In the genomic region with DNA sequence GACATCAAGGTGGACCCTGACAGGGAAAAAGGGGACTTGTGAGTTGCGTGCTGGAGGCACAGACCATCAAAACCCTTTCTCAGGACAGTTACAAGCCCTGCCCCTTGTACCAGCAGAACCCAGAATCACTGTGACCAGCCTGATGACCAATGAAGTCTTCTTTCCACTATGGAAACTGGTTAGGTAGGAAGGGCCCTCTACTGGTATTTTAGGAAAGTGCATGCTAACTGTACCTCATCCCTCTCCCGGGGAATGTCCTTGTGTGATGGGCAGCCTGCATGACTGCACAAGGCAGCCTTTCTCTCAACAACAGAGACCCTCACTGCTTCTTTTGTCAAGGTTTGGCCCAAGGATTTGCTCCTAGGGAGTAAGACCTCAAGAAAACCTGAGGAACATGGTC, we compare ENCODE assay signal across 11 mouse cellular contexts. TPM values are rescaled to one million over a fixed set of nuclear protein-coding genes. Genes with fewer than 3 reads are reported as not detected.
DNase-seq lines count a peak whose midpoint lies in the region; ATAC-seq and TF ChIP-seq lines count a peak whose summit lies in the region.
"Had no signal": no experiment of that assay in that cellular context is flagged by ENCODE, and none has a peak within 500 bp of the region (broad histone marks: within the 10 kb centered on the region; RNA-seq: fewer than 3 reads in every experiment).

No protein-coding gene starts in this region.

- H3K27ac ChIP-seq in forebrain, postnatal 0 days (ENCODE audit: low read depth, low read length): no peak overlapping the region
- H3K27ac ChIP-seq in forebrain, embryonic 13.5 days: no peak overlapping the region

- DNase-seq in forebrain, postnatal 0 days: peak; percentile 31
- DNase-seq in left cerebral cortex, postnatal 25 days (ENCODE audit: low spot score in 2 of 2): peak; percentile 36 to 57
- no peak for DNase-seq in left cerebral cortex, postnatal 10 days (ENCODE audit: extremely low spot score in 1 of 2, low spot score in 2 of 2)
- DNase-seq in Muller cell, postnatal 12 days (ENCODE audit: inconsistent ontology term): peak; percentile 29
- DNase-seq in lung, postnatal 36 days: peak; percentile 21
- DNase-seq in testis, postnatal 14 days (ENCODE audit: low spot score): no peak
- no peak for DNase-seq in neural tube, embryonic 10.5 days (ENCODE audit: extremely low spot score, low spot score)

- no peaks in the 10 kb centered on the region for H3K27me3 ChIP-seq in forebrain, postnatal 0 days (ENCODE audit: insufficient read depth, low read length)
- 0 out of 2 replicates have a peak, but pooled peaks cover 4% of the 10 kb centered on the region for H3K27me3 ChIP-seq in forebrain, embryonic 13.5 days

- intact Hi-C loops in left cerebral cortex, postnatal 25 days (cut with DNase I): loop anchor here (10.0 kb wide), 1 partner anchor 378 kb away; the partner anchor contains the start of gene Zfp26
- intact Hi-C loops in left cerebral cortex, postnatal 10 days (cut with DNase I): no loop called here

- no peak overlapping the region for H3K4me2 ChIP-seq in forebrain, postnatal 0 days (ENCODE audit: low read depth)
- no peak overlapping the region for H3K4me2 ChIP-seq in forebrain, embryonic 13.5 days

- no peak for ATAC-seq in forebrain, postnatal 0 days
- ATAC-seq in forebrain, embryonic 13.5 days: no peak

- no peaks in the 10 kb centered on the region for H3K9me3 ChIP-seq in forebrain, postnatal 0 days (ENCODE audit: low read length)
- no peaks in the 10 kb centered on the region for H3K9me3 ChIP-seq in forebrain, embryonic 13.5 days (replicated peaks)

- no peaks in the 10 kb centered on the region for H3K36me3 ChIP-seq in forebrain, postnatal 0 days (ENCODE audit: insufficient read depth)
- no peaks in the 10 kb centered on the region for H3K36me3 ChIP-seq in forebrain, embryonic 13.5 days (ENCODE audit: poor library complexity, severe bottlenecking)

- peak; percentile 71 for TF ChIP-seq CTCF in forebrain, postnatal 0 days (IDR thresholded peaks at IDR 0.05; ENCODE audit: low read depth)

- WGBS in forebrain, postnatal 0 days: 40% methylated on average over 2 of the region's 2 CpGs
- 25% methylated on average over 2 of the region's 2 CpGs for WGBS in forebrain, embryonic 13.5 days

- H3K4me3 ChIP-seq in forebrain, postnatal 0 days (ENCODE audit: low read depth, low read length): no peak overlapping the region
- H3K4me3 ChIP-seq in forebrain, embryonic 13.5 days: no peak overlapping the region

- no peak overlapping the region for H3K9ac ChIP-seq in forebrain, postnatal 0 days
- H3K9ac ChIP-seq in forebrain, embryonic 13.5 days: no peak overlapping the region

- H3K4me1 ChIP-seq in forebrain, postnatal 0 days (ENCODE audit: insufficient read depth): no peaks in the 10 kb centered on the region
- no peaks in the 10 kb centered on the region for H3K4me1 ChIP-seq in forebrain, embryonic 13.5 days

RNA-seq across cellular contexts. Expression of gene Rdh8, which starts 24.4 kb away (rescaled TPM):
- total RNA-seq in forebrain, postnatal 0 days (2014; rRNA removed): not detected in 2 replicates
- not detected in 2 replicates for polyA plus RNA-seq in forebrain, postnatal 0 days (2015; fragmentation: Nextera tagmentation; extraction: Ambion mirVana)
- not detected in 2 replicates for polyA plus RNA-seq in forebrain, embryonic 13.5 days (2015; fragmentation: Nextera tagmentation; extraction: Ambion mirVana)
- not detected for total RNA-seq in left cerebral cortex, postnatal 25 days (2021)
- not detected for total RNA-seq in left cerebral cortex, postnatal 10 days (2021)
- polyA plus RNA-seq: gonadal fat pad, adult 2 months; liver, embryonic 16.5 days; stomach, embryonic 14.5 days had no signal

RNA-seq across cellular contexts. Expression of gene A230050P20Rik, which starts 25.8 kb away (rescaled TPM):
- total RNA-seq in forebrain, postnatal 0 days (2014; rRNA removed): 18.0 and 22.1 TPM in 2 replicates
- polyA plus RNA-seq in forebrain, postnatal 0 days (2015; fragmentation: Nextera tagmentation; extraction: Ambion mirVana): 5.0 and 19.6 TPM in 2 replicates
- polyA plus RNA-seq in forebrain, embryonic 13.5 days (2015; fragmentation: Nextera tagmentation; extraction: Ambion mirVana): 1.1 and 1.2 TPM in 2 replicates
- 10 to 100 TPM; 60.1 to 69.1 TPM for total RNA-seq in left cerebral cortex, postnatal 25 days (2021)
- 10 to 100 TPM; 48.8 to 50.5 TPM for total RNA-seq in left cerebral cortex, postnatal 10 days (2021)

RNA-seq across cellular contexts. Expression of gene Col5a3, which starts 27.8 kb away (rescaled TPM):
- total RNA-seq in forebrain, postnatal 0 days (2014; rRNA removed): 1.2 and 3.7 TPM in 2 replicates
- polyA plus RNA-seq in forebrain, postnatal 0 days (2015; fragmentation: Nextera tagmentation; extraction: Ambion mirVana): 0.40 TPM in 2 replicates
- 0.11 and 0.15 TPM in 2 replicates for polyA plus RNA-seq in forebrain, embryonic 13.5 days (2015; fragmentation: Nextera tagmentation; extraction: Ambion mirVana)
- 1 to 10 TPM; 1.5 to 1.8 TPM for total RNA-seq in left cerebral cortex, postnatal 25 days (2021)
- total RNA-seq in left cerebral cortex, postnatal 10 days (2021): 1 to 10 TPM in 1 of 2 experiments, under 1 TPM in 1; 0.99 to 1.6 TPM

RNA-seq across cellular contexts. Expression of gene Angptl6, which starts 36.9 kb away (rescaled TPM):
- total RNA-seq in forebrain, postnatal 0 days (2014; rRNA removed): 8.6 and 13.8 TPM in 2 replicates
- 16.4 and 20.6 TPM in 2 replicates for polyA plus RNA-seq in forebrain, postnatal 0 days (2015; fragmentation: Nextera tagmentation; extraction: Ambion mirVana)
- polyA plus RNA-seq in forebrain, embryonic 13.5 days (2015; fragmentation: Nextera tagmentation; extraction: Ambion mirVana): 8.5 and 11.1 TPM in 2 replicates
- 10 to 100 TPM in 1 of 2 experiments, 1 to 10 TPM in 1; 9.0 to 10.2 TPM for total RNA-seq in left cerebral cortex, postnatal 25 days (2021)
- 1 to 10 TPM; 8.8 to 9.7 TPM for total RNA-seq in left cerebral cortex, postnatal 10 days (2021)

RNA-seq across cellular contexts. Expression of gene Ppan, which starts 45.3 kb away (rescaled TPM):
- total RNA-seq in forebrain, postnatal 0 days (2014; rRNA removed): 55.5 and 72.4 TPM in 2 replicates
- polyA plus RNA-seq in forebrain, postnatal 0 days (2015; fragmentation: Nextera tagmentation; extraction: Ambion mirVana): 40.7 and 43.1 TPM in 2 replicates
- polyA plus RNA-seq in forebrain, embryonic 13.5 days (2015; fragmentation: Nextera tagmentation; extraction: Ambion mirVana): 57.7 and 65.2 TPM in 2 replicates
- total RNA-seq in left cerebral cortex, postnatal 25 days (2021): 10 to 100 TPM; 19.9 to 21.1 TPM
- 10 to 100 TPM; 27.8 to 30.0 TPM for total RNA-seq in left cerebral cortex, postnatal 10 days (2021)

Comparison
In these comparisons a context has a peak if more than half of its experiments do, and no peak if none do; other contexts are left out.
1. DNase-seq: peak in forebrain, postnatal 0 days (single experiment), left cerebral cortex, postnatal 25 days (2 of 2), Muller cell, postnatal 12 days (single experiment) and lung, postnatal 36 days (single experiment); none in left cerebral cortex, postnatal 10 days (0 of 2), testis, postnatal 14 days (single experiment) and neural tube, embryonic 10.5 days (single experiment).